Mouse (Mus musculus) hindbrain, embryonic 10.5 days (tissue): ENCODE results near the gene Rpl18. TPM values are rescaled to one million over a fixed set of nuclear protein-coding genes. Genes with fewer than 3 reads are reported as not detected.
A peak's percentile ranks its signal among the peaks of the same experiment; 100 is the strongest.

ENCODE experiments used
- DNase-seq: peaks from one replicate; pipeline ENCODE4 v3.0.0-alpha.2; 2017; ENCODE audit warnings: low spot score
- H3K27ac ChIP-seq: fragments of 300-500 bp; sonication (generic); 2 replicates; pipeline ENCODE4 v1.5.1; 2016; ENCODE audit warnings: mild to moderate bottlenecking, moderate library complexity
- H3K27me3 ChIP-seq: fragments of 300-500 bp; sonication (generic); 2 replicates; pipeline ENCODE4 v1.6.1; 2016; ENCODE audit warnings: mild to moderate bottlenecking; ENCODE audit not compliant: poor library complexity, insufficient read depth, severe bottlenecking
- H3K36me3 ChIP-seq: fragments of 300-500 bp; sonication (generic); 2 replicates; pipeline ENCODE4 v1.6.1; 2016; ENCODE audit warnings: mild to moderate bottlenecking, moderate library complexity
- H3K4me1 ChIP-seq: fragments of 300-500 bp; sonication (generic); replicated peaks from 2 replicates; pipeline ENCODE4 v1.6.1; 2016; ENCODE audit warnings: mild to moderate bottlenecking
- H3K4me3 ChIP-seq: fragments of 300-500 bp; sonication (generic); 2 replicates; pipeline ENCODE4 v1.5.1; 2016; ENCODE audit warnings: mild to moderate bottlenecking, moderate library complexity
- H3K9me3 ChIP-seq: fragments of 300-500 bp; sonication (generic); 2 replicates; pipeline ENCODE4 v1.6.1; 2016; ENCODE audit warnings: mild to moderate bottlenecking, moderate library complexity
- WGBS: fragments of 180-500 bp; shearing (Covaris S2); methylation state at CpG from one replicate; pipeline ENCODE4 v1.1.7; 2016; 5-methylcytosine and 5-hydroxymethylcytosine counted together
- polyA plus RNA-seq: library from polyadenylated mRNA; unstranded; fragments of >200 nt; fragmentation: Nextera tagmentation; extraction: Ambion mirVana; gene quantifications from 2 replicates; pipeline ENCODE4 v1.2.1, GENCODE M21; 2016

Rpl18 gene
- polyA plus RNA-seq, result 1,010 and 1,126 TPM in 2 replicates

- 8% methylated on average over 34 of the region's 34 CpGs for WGBS
- H3K4me3 ChIP-seq, result peak within 1 kb of the TSS; percentile 82
- H3K4me1 ChIP-seq, result peaks cover 60% of the 10 kb centered on the region
- peak within 1 kb of the TSS; percentile 88 for H3K27ac ChIP-seq
- peaks cover 51% of the 10 kb centered on the region for H3K36me3 ChIP-seq
- H3K27me3 ChIP-seq, result no peaks in the 10 kb centered on the region
- peak; percentile 97 for DNase-seq
- H3K9me3 ChIP-seq, result no peaks in the 10 kb centered on the region
These were observed at the start of gene Rpl18 for GRCm38 (mm10) chr7:45715090-45715708. Gene Rpl18, plus strand, starts transcription at chr7:45715457.

- H3K36me3 ChIP-seq, result no peaks in the 10 kb centered on the region
- peak within 1 kb of the TSS; percentile 62 for H3K27ac ChIP-seq
- no peak within 1 kb of the TSS for H3K4me3 ChIP-seq
- peaks cover 5% of the 10 kb centered on the region; the same call in 1 of the 2 replicates for H3K27me3 ChIP-seq
- peaks cover 24% of the 10 kb centered on the region for H3K4me1 ChIP-seq
- no peak for DNase-seq
- WGBS, result 81% methylated on average over 7 of the region's 7 CpGs
- H3K9me3 ChIP-seq, result 0 out of 2 replicates have a peak, but pooled peaks cover 5% of the 10 kb centered on the region
These were observed 49.1 kb upstream of the Rpl18 start, which contains the start of gene Fut2 for GRCm38 (mm10) chr7:45666161-45666560. Gene Fut2, minus strand, starts transcription at chr7:45666394.

- Histone ChIP-seq H3K4me3 (no peak overlapping the region), H3K27me3 (peaks cover 5% of the 10 kb centered on the region; the same call in 1 of the 2 replicates), H3K36me3 (no peaks in the 10 kb centered on the region), H3K4me1 (peaks cover 24% of the 10 kb centered on the region), H3K27ac (no peak overlapping the region), H3K9me3 (0 out of 2 replicates have a peak, but pooled peaks cover 5% of the 10 kb centered on the region)
- WGBS, result 74% methylated on average over 14 of the region's 14 CpGs
- no peak for DNase-seq
These were observed 47.5 kb upstream of the Rpl18 start for GRCm38 (mm10) chr7:45667761-45668160.

GRCm38 (mm10) chr7:45668921-45669320, 46.3 kb upstream of the Rpl18 start:
- 94% methylated on average over 9 of the region's 9 CpGs for WGBS
- no peak overlapping the region for H3K4me3 ChIP-seq
- 0 out of 2 replicates have a peak, but pooled peaks cover 5% of the 10 kb centered on the region for H3K9me3 ChIP-seq
- H3K27me3 ChIP-seq, result peaks cover 5% of the 10 kb centered on the region; the same call in 1 of the 2 replicates
- H3K27ac ChIP-seq, result no peak overlapping the region
- peaks cover 20% of the 10 kb centered on the region for H3K4me1 ChIP-seq
- no peak for DNase-seq
- H3K36me3 ChIP-seq, result no peaks in the 10 kb centered on the region

GRCm38 (mm10) chr7:45677627-45678295, 37.5 kb upstream of the Rpl18 start:
- H3K9me3 ChIP-seq, result no peaks in the 10 kb centered on the region
- 0 out of 2 replicates have a peak overlapping the region, but pooled peaks have one; percentile 3 for H3K27ac ChIP-seq
- H3K4me3 ChIP-seq, result no peak overlapping the region
- WGBS, result 80% methylated on average over 7 of the region's 7 CpGs
- H3K4me1 ChIP-seq, result peaks cover 20% of the 10 kb centered on the region
- no peak for DNase-seq
- H3K36me3 ChIP-seq, result no peaks in the 10 kb centered on the region
- no peaks in the 10 kb centered on the region; the same call in 1 of the 2 replicates for H3K27me3 ChIP-seq

GRCm38 (mm10) chr7:45678513-45678912, 36.7 kb upstream of the Rpl18 start:
- H3K27ac ChIP-seq, result no peak overlapping the region
- DNase-seq, result no peak
- no peaks in the 10 kb centered on the region; the same call in 1 of the 2 replicates for H3K27me3 ChIP-seq
- peaks cover 27% of the 10 kb centered on the region for H3K4me1 ChIP-seq
- no peaks in the 10 kb centered on the region for H3K9me3 ChIP-seq
- H3K4me3 ChIP-seq, result no peak overlapping the region
- no peaks in the 10 kb centered on the region for H3K36me3 ChIP-seq
- 94% methylated on average over 14 of the region's 14 CpGs for WGBS

GRCm38 (mm10) chr7:45679966-45680621, 35.2 kb upstream of the Rpl18 start:
- Histone ChIP-seq H3K4me3 (no peak overlapping the region), H3K4me1 (peaks cover 38% of the 10 kb centered on the region), H3K27me3 (peaks cover 6% of the 10 kb centered on the region), H3K9me3 (no peaks in the 10 kb centered on the region), H3K36me3 (no peaks in the 10 kb centered on the region), H3K27ac (peak overlapping the region; percentile 66)
- WGBS, result 62% methylated on average over 14 of the region's 14 CpGs
- DNase-seq, result no peak

- Histone ChIP-seq H3K27me3 (peaks cover 13% of the 10 kb centered on the region), H3K4me1 (peaks cover 49% of the 10 kb centered on the region), H3K27ac (no peak overlapping the region), H3K36me3 (no peaks in the 10 kb centered on the region), H3K4me3 (no peak overlapping the region), H3K9me3 (no peaks in the 10 kb centered on the region)
- DNase-seq, result no peak
- 86% methylated on average over 8 of the region's 8 CpGs for WGBS
These were observed 34.1 kb upstream of the Rpl18 start for GRCm38 (mm10) chr7:45681046-45681736.

GRCm38 (mm10) chr7:45682144-45683126, 32.8 kb upstream of the Rpl18 start:
- DNase-seq, result peak; percentile 93
- H3K36me3 ChIP-seq, result no peaks in the 10 kb centered on the region
- no peaks in the 10 kb centered on the region for H3K9me3 ChIP-seq
- peaks cover 60% of the 10 kb centered on the region for H3K4me1 ChIP-seq
- peaks cover 13% of the 10 kb centered on the region for H3K27me3 ChIP-seq
- peak overlapping the region; percentile 89 for H3K27ac ChIP-seq
- WGBS, result 28% methylated on average over 14 of the region's 14 CpGs
- peak overlapping the region; percentile 32 for H3K4me3 ChIP-seq

GRCm38 (mm10) chr7:45683396-45684050, 31.7 kb upstream of the Rpl18 start, which contains the start of gene Ntn5:
Gene Ntn5, plus strand, starts transcription at chr7:45684022.
- Histone ChIP-seq H3K36me3 (no peaks in the 10 kb centered on the region), H3K4me3 (peak within 1 kb of the TSS; percentile 32; the same call in 1 of the 2 replicates), H3K4me1 (peaks cover 56% of the 10 kb centered on the region), H3K9me3 (no peaks in the 10 kb centered on the region), H3K27me3 (peaks cover 13% of the 10 kb centered on the region), H3K27ac (peak within 1 kb of the TSS; percentile 89)
- WGBS, result 78% methylated on average over 7 of the region's 7 CpGs
- no peak for DNase-seq

- Histone ChIP-seq H3K4me3 (0 out of 2 replicates have a peak overlapping the region, but pooled peaks have one; percentile 14), H3K9me3 (no peaks in the 10 kb centered on the region), H3K27me3 (peaks cover 31% of the 10 kb centered on the region), H3K27ac (peak overlapping the region; percentile 71), H3K4me1 (peaks cover 65% of the 10 kb centered on the region), H3K36me3 (no peaks in the 10 kb centered on the region)
- DNase-seq, result no peak
- WGBS, result 56% methylated on average over 10 of the region's 10 CpGs
These were observed 29.4 kb upstream of the Rpl18 start for GRCm38 (mm10) chr7:45685811-45686210.
